Mouse (Mus musculus): ENCODE data around the gene Zmiz1.

- no peak for TF ChIP-seq CTCF (IDR thresholded peaks at IDR 0.05; ENCODE audit: low read depth, low read length)
- no peak for TF ChIP-seq POLR2A (IDR thresholded peaks at IDR 0.05; ENCODE audit: borderline replicate concordance, low read depth, low read length)
Observed at GRCm38 (mm10) chr14:25613942-25614575, 155.1 kb downstream of the Zmiz1 start.

All from bone marrow macrophage, adult 2 months (primary cell).